Mouse (Mus musculus) left cerebral cortex, postnatal 36 days (tissue): ENCODE results near the gene Hoxd8. TPM values are rescaled to one million over a fixed set of nuclear protein-coding genes. Genes with fewer than 3 reads are reported as not detected.

Experiments
- DNase-seq, 2 experiments: peaks; one replicate each; pipeline ENCODE4 v3.0.0; 2021 to 2022; ENCODE audit warnings: low spot score in 2 of 2, mixed read lengths in 1 of 2
- intact Hi-C: fragments of 180-260 bp; cut with DNase I; formaldehyde crosslinking; loops from one replicate; pipeline ENCODE4 v1.15.1; 2025
- total RNA-seq, 2 experiments: library from RNA; stranded (reverse); gene quantifications; 2 replicates each; pipeline ENCODE4 v1.2.3; 2021

Hoxd8 gene
- total RNA-seq, 2 experiments from 2014 or later = not detected

DNA sequence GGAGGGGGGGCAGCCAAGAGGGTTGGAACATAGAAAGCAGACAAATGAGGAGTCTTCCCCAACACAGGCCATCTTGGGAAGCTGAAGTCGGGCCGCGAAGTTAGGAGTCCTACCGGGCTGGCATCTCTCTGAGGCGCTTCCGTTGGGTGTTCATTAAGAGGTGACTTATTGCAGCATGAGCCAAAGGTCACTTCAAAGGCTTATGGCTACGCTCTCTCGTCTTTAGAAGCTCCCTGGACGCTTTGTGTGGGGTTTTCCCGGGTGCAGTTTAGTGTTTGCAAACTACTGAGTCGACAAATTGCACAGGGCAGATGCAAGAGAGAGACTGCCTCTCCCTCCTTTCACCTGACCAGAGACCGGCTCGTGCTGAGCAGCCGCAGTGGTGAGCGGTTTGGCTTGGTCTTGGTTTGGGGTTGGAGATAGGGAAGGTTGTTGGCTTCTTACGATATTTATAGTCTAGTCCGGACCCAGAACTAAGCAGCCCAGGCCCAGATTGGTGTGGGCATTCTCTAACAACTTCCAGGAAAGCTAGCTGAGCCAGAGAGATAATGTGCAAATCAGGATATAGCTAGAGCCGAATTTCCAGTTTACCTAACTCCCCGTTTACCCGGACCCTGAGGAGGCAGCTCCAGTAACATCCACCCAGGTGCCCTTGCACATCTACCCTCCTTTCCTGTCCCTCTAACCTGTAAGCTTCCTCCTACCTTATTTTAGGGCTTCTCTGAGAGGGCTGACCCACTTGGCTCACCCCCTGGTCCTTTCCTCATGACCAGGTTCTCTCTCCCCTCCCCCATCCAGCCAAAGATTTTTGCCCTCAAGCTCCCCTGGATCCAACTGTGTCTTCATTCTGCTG lies 34.4 kb downstream of the Hoxd8 start:
- no peak for DNase-seq
- intact Hi-C loops = loop anchor here (5.0 kb wide), 1 partner anchor 87 kb away; no protein-coding TSS in a partner anchor

DNA sequence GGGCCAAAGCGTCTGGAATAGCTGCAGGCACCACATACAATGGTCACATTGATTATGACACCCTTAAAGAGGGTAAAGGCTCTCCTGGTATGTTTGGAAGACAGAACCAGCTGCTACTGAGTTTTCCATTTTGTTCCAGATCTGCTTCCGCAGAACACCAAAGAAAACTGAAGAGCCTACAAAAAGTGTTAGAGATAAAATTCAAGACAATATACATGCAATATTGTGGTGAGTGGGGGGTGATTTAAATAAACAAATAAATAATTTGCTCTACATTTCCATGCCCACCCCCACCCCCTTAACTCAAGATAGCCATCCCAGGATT lies 35.0 kb downstream of the Hoxd8 start:
- intact Hi-C loops = loop anchor here (5.0 kb wide), 1 partner anchor 87 kb away; no protein-coding TSS in a partner anchor
- DNase-seq = no peak

DNA sequence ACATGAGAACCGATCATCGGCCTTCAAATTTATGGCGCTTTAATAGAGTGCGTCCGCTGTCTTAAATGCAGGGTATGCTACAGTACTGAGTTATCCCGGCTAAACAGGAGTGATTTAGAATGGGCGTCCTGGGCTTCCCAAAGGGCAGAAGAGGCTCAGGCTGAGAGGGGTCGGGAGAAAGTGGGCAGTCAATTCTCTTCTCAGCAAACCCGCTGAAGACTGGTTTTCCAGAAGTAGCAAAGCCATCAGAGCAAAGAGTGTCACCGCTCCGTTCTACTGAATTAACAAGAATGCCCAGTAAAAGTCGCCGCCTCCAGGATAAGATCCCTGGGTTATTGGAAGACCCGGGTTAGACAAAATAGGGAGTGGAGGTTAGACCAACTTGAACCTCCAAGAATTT lies 35.5 kb downstream of the Hoxd8 start:
- no peak for DNase-seq
- intact Hi-C loops = loop anchor here (5.0 kb wide), 1 partner anchor 88 kb away; no protein-coding TSS in a partner anchor

DNA sequence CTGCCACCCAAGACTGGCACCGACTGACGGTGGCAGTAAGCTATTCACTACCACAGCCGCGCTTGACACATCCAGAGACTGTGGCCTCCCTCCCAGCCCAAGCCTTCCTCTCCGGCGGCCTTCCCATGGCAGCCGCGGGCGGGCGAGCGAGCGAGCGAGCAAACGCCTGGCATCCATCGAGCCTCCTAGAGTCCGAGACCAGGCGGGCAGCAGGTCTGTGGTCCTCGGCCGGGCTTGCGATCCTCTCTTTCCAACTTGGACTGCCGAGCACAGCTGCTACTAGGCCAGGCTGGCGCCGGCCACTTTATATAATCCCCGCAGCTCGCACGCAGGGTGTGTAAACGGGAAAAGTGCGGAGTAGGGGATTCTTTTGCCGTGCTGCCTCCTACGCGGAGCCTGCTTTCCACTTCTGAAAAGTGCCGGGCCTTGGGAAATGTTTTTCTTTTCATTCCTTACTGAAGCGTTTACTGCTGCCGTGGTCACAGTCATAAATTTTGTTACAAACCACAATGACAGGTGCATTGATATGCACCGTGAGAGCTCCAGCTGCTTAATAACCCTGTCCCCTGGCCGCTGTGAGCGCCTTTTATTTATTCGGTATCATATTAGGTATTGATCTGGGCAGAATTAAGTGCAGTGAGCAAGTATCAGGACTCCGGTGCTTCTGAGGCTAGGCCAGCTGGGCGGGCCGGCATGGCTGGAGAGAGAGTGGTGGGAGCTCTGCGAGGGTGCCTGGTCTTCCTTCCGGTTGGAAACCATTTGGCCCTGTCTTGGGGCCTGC lies 36.1 kb downstream of the Hoxd8 start:
- DNase-seq = no peak
- intact Hi-C loops = no loop called here

DNA sequence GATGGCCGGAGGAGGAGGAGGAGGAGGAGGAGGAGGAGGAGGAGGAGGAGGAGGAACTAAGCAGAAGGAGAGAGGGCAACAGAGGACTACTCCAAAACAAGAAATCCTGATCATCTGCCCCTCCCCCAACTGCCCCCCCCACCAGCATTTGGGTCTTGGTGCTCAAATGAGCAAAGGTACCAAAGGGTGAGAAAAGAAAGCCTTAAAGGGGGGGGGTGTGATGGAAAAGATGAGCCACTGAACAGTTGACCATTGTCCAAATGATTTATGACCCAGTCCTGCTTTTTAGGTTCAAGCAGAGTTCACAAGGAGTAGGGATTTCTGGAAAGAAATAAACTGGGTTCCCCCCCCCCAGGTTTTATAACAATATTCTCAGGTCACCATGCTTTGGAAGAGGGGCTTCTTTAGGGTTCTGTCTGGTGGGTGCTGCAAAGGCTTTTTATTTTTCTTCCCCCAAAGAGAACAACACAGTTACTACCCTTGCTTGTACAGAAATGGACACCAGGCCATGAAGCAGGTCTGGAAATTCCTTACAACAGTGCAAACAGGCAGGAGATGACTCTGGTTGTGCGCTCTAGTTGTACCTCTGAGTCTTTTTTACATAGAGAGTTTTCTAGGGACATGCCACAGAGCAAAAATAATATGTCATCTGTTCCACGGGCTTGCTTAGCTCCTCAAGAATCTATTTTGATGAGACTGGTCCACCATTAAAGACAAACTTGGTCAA lies 37.0 kb downstream of the Hoxd8 start:
- intact Hi-C loops = no loop called here
- no peak for DNase-seq

DNA sequence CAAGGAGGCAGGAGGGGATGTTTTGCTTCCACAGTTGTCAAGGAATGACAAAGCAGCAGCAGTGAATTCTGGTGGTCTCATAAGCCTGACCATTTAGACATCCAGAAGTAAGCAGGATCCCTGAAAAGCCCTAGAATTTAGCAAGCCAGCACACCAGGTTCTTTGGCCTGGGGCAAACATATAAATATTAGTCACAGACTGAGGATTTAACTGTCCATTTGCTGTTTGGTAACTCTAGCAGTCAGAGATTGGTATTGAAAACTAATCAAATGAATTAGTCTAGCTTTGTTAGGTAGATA lies 37.5 kb downstream of the Hoxd8 start:
- intact Hi-C loops = no loop called here
- DNase-seq = no peak

DNA sequence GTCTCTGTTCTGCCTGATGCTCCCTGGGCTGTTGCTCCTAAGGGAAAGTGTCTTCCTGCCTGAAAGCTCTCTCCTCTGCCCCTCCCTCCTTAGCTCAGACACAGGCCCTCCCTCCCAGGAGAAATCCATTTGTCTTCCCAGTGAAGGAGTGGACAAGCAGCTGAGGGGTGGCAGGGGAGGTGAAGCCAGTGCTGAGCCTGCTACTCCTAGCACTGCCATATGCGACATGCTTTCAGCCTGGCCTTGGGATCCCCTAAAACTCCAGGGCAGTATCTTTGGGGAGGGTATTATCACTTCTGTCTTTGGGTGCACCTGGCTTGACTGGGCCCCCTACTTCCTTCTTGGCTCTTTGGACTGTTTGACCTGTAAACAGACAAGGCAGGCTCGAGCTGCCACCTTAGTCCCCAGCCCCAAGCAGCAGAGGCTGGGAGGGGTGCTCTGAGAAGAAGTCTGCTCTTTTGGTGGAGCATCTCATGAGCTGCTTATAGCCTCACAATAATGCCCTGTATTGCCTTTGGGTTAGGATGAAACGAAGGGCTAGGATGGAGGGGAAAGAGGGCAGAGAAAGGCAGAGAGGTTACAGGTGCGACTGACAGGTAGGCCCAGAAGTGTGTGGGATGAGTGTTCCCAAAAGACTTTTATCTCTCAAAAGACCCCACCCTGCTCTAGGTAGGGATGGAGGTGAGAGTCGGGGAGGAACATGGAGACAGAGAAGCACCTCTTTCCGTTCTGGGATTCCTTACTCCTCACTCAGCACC lies 41.3 kb downstream of the Hoxd8 start:
- no peak for DNase-seq

DNA sequence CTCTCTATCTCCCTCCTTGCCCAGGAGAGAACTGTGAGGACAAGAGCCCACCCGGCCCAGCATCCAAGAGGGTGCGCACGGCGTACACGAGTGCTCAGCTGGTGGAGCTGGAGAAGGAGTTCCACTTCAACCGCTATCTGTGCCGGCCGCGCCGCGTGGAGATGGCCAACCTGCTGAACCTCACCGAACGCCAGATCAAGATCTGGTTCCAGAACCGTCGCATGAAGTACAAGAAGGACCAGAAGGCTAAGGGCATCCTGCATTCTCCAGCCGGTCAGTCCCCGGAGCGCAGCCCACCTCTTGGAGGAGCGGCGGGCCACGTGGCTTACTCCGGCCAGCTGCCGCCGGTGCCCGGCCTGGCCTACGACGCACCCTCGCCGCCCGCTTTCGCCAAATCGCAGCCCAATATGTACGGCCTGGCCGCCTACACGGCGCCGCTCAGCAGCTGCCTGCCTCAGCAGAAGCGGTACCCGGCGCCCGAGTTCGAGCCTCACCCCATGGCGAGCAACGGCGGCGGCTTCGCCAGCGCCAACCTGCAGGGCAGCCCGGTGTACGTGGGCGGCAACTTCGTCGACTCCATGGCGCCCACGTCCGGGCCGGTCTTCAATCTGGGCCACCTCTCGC lies 42.0 kb downstream of the Hoxd8 start:
- intact Hi-C loops = no loop called here
- DNase-seq = no peak

More for the DNA sequence above, 41.3 kb downstream of the Hoxd8 start:
- intact Hi-C loops = no loop called here

DNA sequence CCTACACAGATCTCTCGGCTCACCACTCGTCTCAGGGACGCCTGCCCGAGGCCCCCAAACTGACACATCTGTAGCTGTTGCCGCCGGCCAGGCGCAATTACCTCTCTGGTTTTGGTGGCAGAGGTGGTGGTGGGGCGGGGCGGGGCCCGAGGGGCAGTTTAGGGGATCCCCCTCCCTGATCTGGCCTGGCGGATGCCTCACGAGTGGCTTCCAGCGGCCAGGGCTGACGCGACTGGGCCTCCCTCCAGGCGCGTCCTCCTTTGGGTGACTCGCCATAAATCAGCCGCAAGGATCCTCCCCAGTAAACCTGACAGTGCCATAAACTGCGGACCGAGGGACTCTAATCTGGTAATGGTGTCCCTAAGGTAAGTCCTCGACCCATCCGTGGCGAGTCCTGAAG lies 42.6 kb downstream of the Hoxd8 start:
- no peak for DNase-seq

DNA sequence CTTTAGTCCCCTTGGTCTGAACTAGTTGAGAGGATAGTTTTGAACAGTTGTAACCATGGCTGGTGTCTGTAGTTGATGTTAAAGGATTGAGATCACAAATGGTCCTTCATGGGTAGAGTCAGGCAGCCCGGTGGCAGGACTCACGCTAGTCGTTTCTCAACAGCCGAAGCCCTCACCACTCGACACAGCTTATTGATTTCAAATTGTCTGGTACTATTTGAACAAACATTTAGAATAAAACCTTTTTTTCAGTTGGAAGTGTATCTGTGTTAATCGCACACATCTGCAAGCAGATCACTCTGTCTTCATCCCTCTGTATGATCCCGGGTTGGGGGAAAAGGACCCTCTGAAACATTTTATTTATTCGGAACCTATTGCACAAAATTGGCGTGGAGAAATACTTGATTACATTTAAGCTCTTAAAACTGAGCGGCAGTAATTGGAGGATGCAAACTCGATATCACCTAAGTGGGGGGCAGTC lies 43.3 kb downstream of the Hoxd8 start:
- no peak for DNase-seq
- intact Hi-C loops = no loop called here

More for the DNA sequence above, 42.6 kb downstream of the Hoxd8 start:
- intact Hi-C loops = no loop called here

DNA sequence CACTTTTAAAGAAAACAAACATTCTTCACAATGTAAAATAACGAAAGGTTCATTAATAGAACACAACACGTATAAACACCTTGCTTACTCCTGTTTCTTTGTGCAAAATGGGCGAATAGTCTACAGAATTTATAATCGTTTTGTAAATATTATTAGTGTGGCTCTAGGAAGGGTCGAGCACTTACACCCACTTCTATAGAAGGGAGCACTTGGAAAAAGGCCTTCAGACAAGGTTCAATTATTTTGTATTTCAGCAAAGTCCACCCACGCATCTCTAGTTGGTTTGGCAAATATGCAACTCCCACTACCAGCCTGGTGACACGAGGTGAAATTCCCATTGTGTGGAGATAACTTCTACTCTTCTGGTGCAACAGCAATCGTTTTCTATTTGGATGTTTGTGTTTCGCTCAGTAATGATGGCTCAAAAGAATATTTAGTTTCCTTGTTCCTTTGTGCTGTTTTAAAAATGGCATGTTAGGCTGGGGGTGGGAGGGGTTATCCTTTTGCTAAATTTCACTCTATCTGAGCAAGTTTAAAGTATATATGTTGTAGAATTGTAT lies 44.1 kb downstream of the Hoxd8 start:
- DNase-seq = no peak
- intact Hi-C loops = no loop called here

DNA sequence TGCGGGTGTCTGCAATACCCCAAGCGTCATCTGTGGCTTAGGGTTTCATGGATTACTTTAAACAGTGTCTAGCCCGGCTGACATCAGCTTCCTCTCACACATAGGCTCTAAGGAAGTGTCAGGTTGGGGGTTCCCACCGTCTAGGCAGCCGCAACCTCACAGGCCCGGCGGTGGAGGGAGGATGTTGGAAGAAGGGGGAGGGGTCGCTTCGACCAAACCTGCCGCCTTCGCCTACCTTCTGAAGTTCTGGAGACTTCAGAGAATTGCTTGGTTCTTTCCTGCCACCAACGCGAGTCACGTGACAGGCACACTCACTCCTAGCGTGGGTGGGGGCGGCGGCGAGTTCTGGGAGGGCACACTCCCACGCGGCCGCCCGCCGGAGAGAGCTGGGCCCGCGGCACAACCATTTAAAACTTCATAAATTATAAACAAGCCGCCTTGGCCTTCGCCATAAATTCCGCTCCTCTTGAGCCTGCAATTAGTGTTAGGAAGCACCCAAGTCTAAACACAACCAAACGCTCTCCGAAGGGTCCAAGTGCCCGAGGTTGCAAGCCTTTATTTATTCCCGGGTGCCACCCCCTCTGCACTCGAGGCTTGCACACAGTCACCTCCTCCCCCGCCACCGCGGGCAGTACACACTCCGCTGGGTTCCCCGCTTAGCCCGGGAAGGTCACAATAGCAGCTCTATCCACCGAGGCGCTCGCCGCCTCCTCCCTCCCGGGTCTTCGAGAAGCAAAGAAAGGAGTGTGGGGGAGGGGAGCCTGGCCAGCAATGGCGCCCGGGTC lies 45.1 kb downstream of the Hoxd8 start:
- intact Hi-C loops = no loop called here
- DNase-seq = no peak

DNA sequence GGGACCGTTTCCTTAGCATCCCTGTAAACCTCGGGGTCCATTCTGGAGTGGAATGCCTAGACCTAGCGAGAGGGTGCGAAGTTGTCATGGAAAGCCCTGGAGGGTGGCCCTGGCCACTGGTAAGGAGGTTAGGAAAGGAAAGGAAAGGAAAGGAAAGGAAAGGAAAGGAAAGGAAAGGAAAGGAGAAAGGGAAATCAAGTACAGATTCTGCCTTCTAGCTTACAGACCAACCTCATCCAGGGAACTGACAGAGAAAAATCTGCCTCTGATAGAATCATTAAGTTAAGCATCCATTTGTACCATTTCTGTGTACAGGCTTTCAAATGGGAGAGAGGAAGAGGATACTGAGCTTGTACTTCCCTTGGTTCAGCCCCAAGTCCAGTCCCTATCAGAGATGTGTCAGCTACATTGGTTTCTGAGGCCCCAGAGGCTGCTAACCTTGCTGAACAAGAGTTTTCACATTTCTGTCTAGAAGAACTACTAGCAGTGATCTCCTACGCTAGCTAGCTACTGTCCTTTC lies 46.4 kb downstream of the Hoxd8 start:
- DNase-seq = no peak
- intact Hi-C loops = no loop called here

DNA sequence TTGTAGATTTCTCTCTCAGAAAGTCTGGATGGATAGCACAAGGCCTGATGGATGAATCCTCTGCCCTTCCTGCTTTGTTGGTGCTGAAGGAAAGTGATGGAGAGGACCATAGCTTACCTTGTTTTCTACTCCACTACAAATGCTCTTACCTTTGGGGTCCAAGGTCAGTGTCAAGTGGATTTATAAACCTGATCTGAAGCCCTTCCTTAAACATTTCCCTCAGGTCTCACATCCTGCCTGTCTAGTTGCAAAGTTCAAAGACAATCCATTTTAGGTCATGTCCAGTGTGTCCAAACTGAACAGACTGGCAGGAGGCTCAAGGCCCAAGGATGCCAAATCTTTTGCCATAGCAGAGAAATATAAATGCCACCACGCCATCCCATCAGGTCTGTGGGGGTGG lies 47.4 kb downstream of the Hoxd8 start:
- DNase-seq = no peak
- intact Hi-C loops = no loop called here

DNA sequence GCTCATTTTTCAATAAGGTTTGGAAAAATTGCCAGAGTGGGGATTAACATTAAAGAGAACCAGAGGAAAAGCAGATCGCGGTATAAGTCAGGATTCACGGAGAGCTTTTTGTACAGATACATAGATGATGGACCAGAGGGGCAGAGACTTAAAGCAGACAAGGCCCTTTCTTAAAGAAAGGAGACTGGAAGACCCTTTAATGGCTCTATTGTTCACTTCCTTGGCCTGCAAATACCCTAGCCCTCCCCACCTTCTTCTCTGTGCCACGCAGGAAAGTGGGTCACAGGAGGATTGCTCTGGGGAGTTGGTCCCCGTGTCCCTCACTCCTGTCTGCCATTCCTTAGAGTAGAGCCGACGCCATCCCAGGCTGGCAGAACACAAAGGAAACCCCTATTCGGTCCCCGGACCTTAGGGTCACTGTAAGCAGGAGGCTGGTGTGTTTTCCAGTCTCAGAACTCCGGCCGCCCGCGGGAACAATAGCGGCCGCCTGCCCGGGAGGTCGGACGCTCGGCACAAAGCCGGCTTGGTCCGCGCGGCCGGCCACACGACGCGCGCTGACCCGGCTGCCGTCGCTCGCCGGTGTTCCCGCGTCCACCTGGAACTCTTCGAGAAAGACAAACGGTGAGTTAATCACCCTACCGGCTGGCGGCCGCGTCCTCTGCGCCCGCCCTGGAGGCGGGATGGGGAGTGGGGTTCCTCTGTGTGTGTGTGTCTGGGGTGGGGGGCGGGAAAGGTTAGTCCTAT lies 48.2 kb downstream of the Hoxd8 start:
- DNase-seq = no peak
- intact Hi-C loops = no loop called here

DNA sequence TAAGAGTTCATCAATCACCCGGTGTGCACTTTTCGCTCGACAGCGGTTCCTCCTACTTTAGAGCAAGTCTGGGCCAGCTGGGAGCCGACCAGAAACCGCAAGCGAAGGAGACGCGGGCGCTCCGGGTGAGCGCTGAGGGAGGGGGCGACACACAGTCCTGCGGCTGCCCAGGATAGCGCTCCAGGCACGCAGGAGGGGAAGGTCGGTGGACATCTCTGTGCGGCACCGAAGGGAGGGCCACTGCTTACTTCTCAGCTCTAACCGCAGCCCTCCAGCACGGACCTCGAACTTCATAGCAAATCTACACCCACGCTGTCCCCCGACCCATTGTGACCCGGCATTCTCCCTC lies 48.7 kb downstream of the Hoxd8 start:
- no peak for DNase-seq
- intact Hi-C loops = no loop called here

DNA sequence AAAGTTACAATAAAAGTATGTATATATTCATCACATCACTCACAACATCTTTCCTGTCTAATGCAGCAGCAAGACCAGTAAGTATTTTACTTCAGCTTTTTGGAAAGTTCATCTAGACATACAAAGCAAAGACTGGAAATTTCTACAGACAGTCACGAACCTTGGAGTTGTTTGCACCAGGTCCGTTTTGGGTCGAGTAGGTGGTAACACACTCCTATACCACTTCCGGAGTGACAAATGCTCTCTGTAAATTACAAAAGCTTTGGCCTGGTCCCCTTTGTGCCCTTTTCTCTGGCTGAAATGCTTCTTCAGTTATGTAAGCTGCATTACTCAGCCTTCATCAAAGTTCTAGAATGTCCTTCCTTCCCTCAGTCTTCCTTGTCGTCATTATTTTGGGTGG lies 49.3 kb downstream of the Hoxd8 start:
- intact Hi-C loops = no loop called here
- no peak for DNase-seq
